Mouse (Mus musculus) NIH3T3 (cell line): ENCODE measurements at regions not wholly inside any gene's neighbourhood (a gene's known extent, or its start where the extent isn't known, plus 50 kb on each side); places are given as distances from the start of the nearest gene placed in this dataset.
A peak's percentile ranks its signal among the peaks of the same experiment; 100 is the strongest.

ENCODE experiments used
- DNase-seq: peaks from one replicate; pipeline ENCODE4 v3.0.0-alpha.2; 2012; ENCODE audit warnings: low read depth

DNA sequence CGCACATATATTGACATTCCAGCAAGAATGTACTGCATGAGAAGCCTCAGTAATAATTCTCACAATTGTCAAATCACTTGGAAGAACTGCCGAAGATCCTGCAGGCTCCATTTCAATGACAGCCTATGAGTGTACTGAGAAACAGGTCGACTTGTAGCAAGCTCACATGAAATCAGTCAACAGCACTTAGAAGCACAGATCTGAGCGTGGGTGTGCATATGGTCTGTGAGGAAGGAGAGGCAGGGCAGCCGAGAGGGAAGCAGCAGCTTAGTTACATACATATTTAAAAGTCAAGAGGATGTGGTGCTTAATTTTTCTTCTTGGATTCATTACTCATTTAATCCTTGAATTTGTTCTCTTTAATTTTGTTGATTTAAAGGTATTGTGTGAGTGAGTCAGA, 967.4 kb upstream of the Epha7 start:
- DNase-seq, result no peak

GRCm38 (mm10) chr4:27846106-27846622, 966.8 kb upstream of the Epha7 start:
- DNase-seq, result no peak

DNA sequence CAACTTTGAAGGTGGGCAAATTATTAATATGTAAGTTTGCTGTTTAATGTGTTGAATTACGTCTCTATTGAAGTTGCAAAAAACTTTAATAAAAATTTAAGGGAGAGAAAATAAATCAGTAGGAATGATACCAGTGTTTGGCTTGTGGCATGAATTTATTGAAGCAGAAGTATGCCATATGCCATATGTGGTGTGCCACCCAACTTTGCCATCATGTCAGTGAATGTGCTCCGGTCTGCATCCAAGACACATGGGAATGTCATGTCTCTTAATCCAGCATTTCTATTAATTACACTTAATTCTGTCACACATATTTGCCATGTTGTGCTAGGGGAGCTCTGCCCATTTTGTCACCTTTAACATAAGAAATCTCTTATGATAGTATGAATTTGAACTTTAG, 956.8 kb upstream of the Epha7 start:
- no peak for DNase-seq

DNA sequence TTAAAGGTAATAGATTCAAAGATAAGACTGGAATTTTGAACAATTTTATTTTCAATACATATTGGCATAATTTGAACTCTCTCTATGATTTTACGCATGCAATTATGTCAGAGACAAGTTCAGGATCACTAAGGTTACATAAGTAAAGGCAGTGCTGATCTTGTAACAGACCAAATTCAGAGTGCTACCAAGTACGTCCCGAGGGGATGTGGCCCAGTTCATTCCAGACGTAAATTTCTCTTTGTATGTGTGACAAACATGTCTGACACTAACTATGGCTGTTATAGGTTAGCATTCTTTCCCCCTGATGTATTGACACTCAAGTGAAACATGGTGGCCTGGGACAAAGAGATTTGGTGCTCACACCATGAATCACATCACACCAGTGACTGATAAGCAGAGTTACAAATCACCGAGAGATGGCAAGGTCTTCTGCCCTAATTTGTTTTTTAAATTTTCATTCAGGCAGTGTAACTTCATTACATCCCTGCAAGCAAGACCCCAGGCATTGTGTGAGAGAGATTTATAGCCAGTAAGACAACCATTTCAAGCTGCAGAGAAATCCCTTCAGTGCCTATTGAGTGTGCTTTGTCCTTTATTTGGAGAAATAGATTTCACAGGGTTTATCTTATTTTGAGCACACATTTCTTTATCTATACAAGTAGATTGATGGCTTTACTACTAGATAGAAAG, 925.5 kb upstream of the Epha7 start:
- DNase-seq, result no peak

DNA sequence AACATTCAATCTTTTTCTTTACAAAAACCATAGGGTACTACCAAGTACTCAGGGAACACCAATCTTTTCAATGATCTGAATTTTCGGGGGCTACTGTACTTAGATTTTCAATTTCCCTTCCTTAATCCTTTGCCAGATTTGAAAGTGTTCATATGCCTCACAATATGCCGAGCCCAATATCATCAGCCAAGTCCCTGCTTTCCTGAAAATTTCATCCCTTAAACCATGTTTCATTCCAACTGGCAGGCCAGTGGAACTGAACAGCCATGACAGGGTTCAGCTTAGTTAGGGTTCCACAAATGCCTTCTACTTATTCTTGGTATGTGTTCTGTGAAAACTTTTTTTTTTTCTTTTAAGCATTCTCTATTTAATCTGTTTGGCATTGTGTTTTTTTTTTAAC, 916.5 kb upstream of the Epha7 start:
- DNase-seq, result no peak

- DNase-seq, result no peak
These were observed 867.6 kb upstream of the Epha7 start for GRCm38 (mm10) chr4:27945351-27945750.

GRCm38 (mm10) chr4:27945768-27946167, 867.2 kb upstream of the Epha7 start:
- DNase-seq, result no peak

DNA sequence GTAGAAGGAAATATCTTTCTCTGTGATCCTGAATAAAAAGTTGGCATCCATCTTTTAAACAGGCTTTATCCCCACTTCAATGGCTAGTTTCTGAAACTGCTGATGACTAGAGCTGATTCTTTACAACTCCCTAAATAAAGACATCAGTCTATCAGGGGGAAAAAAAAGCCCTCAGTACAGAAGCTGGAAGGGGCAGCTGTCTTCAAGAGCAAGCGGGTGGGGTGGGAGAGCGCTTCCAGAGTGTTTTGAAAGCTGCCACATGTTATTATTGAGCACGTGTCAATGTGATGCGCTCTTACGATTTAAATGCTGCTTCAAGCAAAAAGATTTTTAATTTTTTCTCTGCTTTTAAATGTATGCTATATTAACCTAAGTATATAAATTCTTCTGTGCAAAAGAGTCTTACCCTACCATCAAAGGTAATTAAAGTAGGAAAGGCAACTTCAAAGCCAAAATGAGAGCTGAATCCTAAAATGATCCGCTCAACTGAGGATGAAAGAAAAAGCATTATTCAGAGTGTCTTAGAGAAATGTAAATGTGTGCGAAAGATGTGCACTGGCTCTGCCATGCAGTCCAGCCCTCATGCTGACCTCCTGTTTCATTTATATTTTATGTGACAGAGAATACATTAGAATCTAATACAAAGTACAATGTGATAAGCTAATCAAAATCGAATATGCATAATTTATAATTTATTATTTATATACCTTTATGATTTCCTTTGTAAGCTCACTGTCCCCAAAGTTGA, 862.8 kb upstream of the Epha7 start:
- DNase-seq, result no peak

GRCm38 (mm10) chr4:27965046-27965681, 847.8 kb upstream of the Epha7 start:
- peak; percentile 44 for DNase-seq

DNA sequence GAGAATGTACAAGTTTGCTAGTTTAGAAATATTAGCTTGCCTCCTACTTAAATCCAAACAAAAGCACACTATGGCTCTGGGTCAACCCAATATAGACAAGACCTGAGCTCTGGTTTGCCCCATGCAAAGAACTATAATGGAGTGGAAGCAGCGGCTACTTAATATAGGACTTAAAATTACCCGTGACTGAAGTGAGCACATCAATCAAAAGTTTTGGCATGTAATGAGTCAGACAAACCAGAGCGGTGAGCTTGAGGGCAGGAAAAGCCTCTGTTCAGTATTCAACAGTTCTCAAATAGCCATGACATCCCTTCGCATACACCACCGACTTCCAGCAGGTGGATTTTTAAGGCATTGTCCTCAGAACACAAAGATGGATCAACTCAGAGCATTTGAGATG, 842.4 kb upstream of the Epha7 start:
- DNase-seq, result no peak

DNA sequence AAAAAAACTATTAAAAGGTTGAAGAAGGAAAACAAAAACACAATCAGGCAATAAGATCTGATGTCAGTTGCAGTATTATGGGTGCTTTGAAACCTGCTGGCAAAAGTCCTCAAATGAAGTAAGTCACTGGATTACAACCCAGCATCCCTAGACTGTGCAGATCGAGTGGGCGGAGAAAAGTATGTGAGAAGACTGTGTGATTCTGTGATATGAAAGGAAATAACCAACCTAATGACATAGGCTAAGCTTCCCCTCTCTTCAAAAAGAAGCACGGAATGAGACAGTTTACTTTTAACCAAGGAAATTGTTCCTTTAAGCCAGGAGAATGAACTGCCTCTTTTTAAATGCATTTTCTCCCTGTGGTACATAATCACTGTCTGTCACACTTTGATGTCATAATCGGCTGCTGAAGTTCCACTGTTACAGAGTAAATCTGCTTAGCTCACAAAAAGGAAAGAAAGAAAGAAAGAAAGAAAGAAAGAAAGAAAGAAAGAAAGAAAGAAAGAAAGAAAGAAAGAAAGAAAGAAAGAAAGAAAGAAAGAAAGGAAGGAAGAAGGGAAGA, 833.6 kb upstream of the Epha7 start:
- DNase-seq, result no peak

- DNase-seq, result no peak
These were observed 833.1 kb upstream of the Epha7 start for GRCm38 (mm10) chr4:27979781-27980180.

DNA sequence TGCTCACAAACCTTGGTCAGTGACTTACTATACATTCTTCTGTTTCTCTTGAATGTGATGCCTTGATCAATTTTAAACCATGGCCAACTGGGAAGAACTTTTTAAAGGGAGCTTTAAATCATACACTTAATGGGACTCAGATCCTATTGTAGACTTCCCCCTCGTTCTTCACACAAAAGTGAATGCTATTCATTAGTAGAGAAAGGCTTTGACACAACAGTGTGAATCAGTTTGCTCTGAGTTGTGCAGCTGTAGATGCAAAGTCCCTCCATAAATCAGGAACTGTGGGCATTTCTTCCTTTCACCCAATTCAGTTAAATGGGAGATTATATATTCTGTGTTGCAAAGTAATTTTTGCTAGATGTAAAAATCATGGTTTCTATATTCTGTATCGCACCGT, 831.6 kb upstream of the Epha7 start:
- DNase-seq, result no peak

DNA sequence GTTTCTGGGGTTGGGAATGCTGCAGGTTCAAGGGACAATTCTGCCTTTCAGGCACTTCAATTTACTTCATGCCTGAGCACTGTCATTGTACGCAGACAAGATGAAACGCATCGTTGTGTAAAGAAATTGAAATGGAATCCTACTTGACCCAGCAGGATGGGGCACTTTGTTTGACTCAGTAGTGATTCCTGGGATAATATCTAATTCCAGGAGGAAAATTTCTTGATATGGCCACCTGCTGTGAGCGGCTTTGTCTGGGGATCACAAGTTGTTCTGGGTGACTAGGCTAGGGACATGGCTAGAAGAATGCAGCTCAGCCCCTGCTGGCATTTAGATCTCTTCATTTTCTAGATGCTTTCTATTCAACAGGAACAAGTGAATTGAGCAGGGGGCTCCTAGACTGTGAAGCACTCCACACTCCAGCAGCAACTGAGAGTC, 824.9 kb upstream of the Epha7 start:
- DNase-seq, result no peak

GRCm38 (mm10) chr4:27994411-27994810, 818.5 kb upstream of the Epha7 start:
- no peak for DNase-seq

- DNase-seq, result no peak
These were observed 811.0 kb upstream of the Epha7 start for GRCm38 (mm10) chr4:28001818-28002476.
